Mouse (Mus musculus): ENCODE measurements around the gene Hfe. TPM values are rescaled to one million over a fixed set of nuclear protein-coding genes. Genes with fewer than 3 reads are reported as not detected.
A peak's percentile ranks its signal among the peaks of the same experiment; 100 is the strongest.

The Hfe gene
- total and polyA plus RNA-seq, 3 experiments, result 0.08 to 1.0 (median 0.39) TPM

DNA sequence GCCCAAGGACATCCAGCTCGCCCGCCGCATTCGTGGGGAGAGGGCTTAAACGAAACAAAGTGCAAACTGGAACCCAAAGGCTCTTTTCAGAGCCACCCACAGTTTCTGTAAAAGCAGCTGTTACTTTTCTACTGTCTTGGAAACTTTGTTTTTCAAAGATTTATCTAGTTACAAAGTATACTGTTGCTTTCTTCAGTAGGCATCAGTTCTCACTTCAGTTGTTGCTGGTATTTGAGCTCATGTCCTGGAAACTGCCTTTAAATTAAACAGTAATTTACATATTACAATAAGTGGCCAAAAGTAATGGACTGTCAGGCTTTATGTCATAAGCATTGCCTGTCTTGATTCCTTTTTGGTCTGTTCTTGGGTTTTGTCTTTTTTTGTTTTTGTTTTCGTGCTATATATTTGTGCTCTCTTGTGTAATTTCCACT lies 42.1 kb upstream of the Hfe start:
- Histone ChIP-seq H3K27me3 (replicated peaks) (no peaks in the 10 kb centered on the region), H3K4me3 (replicated peaks in 1 of 3; ENCODE audit: low read depth in 2 of 3, low read length in 2 of 3, poor library complexity in 1 of 3) (peak overlapping the region; percentile 4 to 43 (median 32)), H3K79me2 (replicated peaks; ENCODE audit: control insufficient read depth, extremely low read depth, insufficient read depth, poor library complexity, severe bottlenecking) (no peaks in the 10 kb centered on the region), H3K36me3 (replicated peaks in 1 of 2; ENCODE audit: control insufficient read depth in 1 of 2, insufficient read depth in 1 of 2, low read length in 1 of 2) (no peaks in the 10 kb centered on the region), H3K4me2 (ENCODE audit: insufficient read depth, low read depth, poor library complexity, severe bottlenecking) (peak overlapping the region; percentile 70), H3K27ac (ENCODE audit: insufficient read depth, low read depth) (peak overlapping the region; percentile 91), H3K9ac (ENCODE audit: insufficient read depth, low read depth) (peak overlapping the region; percentile 63; the same call in 1 of the 2 replicates), H3K9me3 (replicated peaks; ENCODE audit: low read length) (no peaks in the 10 kb centered on the region), H3K4me1 (ENCODE audit: control insufficient read depth in 1 of 2, insufficient read depth in 2 of 2) (peaks cover 0 to 43% of the 10 kb centered on the region in 2 experiments; a peak in 2 of 4 replicates)
- in situ Hi-C loops (cut with MboI; ENCODE audit: low pct_ligation_motif_present, low pct_unique_long_range_greater_than_20kb, low sequenced_read_pairs), result loop anchor here (25.0 kb wide), 1 partner anchor 1715 kb away; the partner anchor contains the start of genes Hist1h2ag, Hist1h2ah, Hist1h2bj and Hist1h2bk
- dilution Hi-C loops (cut with MboI; ENCODE audit: extremely low pct_ligation_motif_present, extremely low pct_unique_long_range_greater_than_20kb, low sequenced_read_pairs), result no loop called here
- no peak for DNase-seq (ENCODE audit: extremely low read depth)
- peak; percentile 79; the same call in 1 of the 2 replicates for TF ChIP-seq UBTF (IDR thresholded peaks at IDR 0.05; ENCODE audit: low read depth, low read length)
- TF ChIP-seq SIN3A (IDR thresholded peaks at IDR 0.05; ENCODE audit: low read length), result peak; percentile 74
- no peak for TF ChIP-seq TCF12 (IDR thresholded peaks at IDR 0.05; ENCODE audit: low read depth, low read length)
- peak; percentile 94 for TF ChIP-seq CHD1 (IDR thresholded peaks at IDR 0.05; ENCODE audit: low read depth, low read length)
- no peak for TF ChIP-seq PAX5 (IDR thresholded peaks at IDR 0.05; ENCODE audit: low read length)
- peak; percentile 100 for TF ChIP-seq POLR2AphosphoS2 (IDR thresholded peaks at IDR 0.05; ENCODE audit: low read depth, low read length)
- 0 out of 2 replicates have a peak, but pooled peaks have one; percentile 59 for TF ChIP-seq E2F4 (IDR thresholded peaks at IDR 0.05; ENCODE audit: insufficient replicate concordance, low read depth, low read length)
- 0 out of 2 replicates have a peak, but pooled peaks have one; percentile 14 for TF ChIP-seq MYC (IDR thresholded peaks at IDR 0.05; ENCODE audit: low read depth, low read length)
- TF ChIP-seq NELFE (IDR thresholded peaks at IDR 0.05; ENCODE audit: low read depth, low read length), result peak; percentile 85
- no peak for TF ChIP-seq ELF1 (IDR thresholded peaks at IDR 0.05; ENCODE audit: low read depth, low read length)
- TF ChIP-seq EP300 (IDR thresholded peaks at IDR 0.05; ENCODE audit: low read length), result peak; percentile 40; the same call in 1 of the 2 replicates
- TF ChIP-seq JUN (IDR thresholded peaks at IDR 0.05; ENCODE audit: insufficient read depth, low read depth, low read length), result no peak
- TF ChIP-seq JUND (conservative IDR thresholded peaks at IDR 0.05; ENCODE audit: low read depth, low read length), result 0 out of 2 replicates have a peak, but pooled peaks have one; percentile 23
- 0 out of 2 replicates have a peak, but pooled peaks have one; percentile 55 for TF ChIP-seq CHD2 (IDR thresholded peaks at IDR 0.05; ENCODE audit: low read length)
- peak; percentile 89 for TF ChIP-seq ZMIZ1 (IDR thresholded peaks at IDR 0.05; ENCODE audit: low read depth, low read length)
- no peak for TF ChIP-seq NRF1 (IDR thresholded peaks at IDR 0.05; ENCODE audit: low read depth, low read length)
- TF ChIP-seq RCOR1 (conservative IDR thresholded peaks at IDR 0.05; ENCODE audit: low read depth, low read length), result peak; percentile 56; the same call in 1 of the 2 replicates
- TF ChIP-seq MAFK (IDR thresholded peaks at IDR 0.05; ENCODE audit: insufficient replicate concordance, low read length), result peak; percentile 52; the same call in 1 of the 2 replicates
- 0 out of 2 replicates have a peak, but pooled peaks have one; percentile 38 for TF ChIP-seq TBP (conservative IDR thresholded peaks at IDR 0.05; ENCODE audit: low read depth, low read length)
- TF ChIP-seq POLR2A (IDR thresholded peaks at IDR 0.05; ENCODE audit: low read depth, low read length), result peak; percentile 91
- TF ChIP-seq MAX (IDR thresholded peaks at IDR 0.05; ENCODE audit: low read length), result no peak

Measured in CH12.LX (cell line).